Mouse (Mus musculus) hindbrain, embryonic 15.5 days (tissue): ENCODE measurements around the gene Xbp1. TPM values are rescaled to one million over a fixed set of nuclear protein-coding genes. Genes with fewer than 3 reads are reported as not detected.
"Not testable (repeated sequence)": the region's sequence is repeated elsewhere in the genome, so short reads cannot be mapped to it uniquely, and the experiment has no call there.

Experiments used
- ATAC-seq: fragments of 200-750 bp; cut with Nextera tagmentation; 2 replicates; pipeline ENCODE4 v1.8.0; 2017; ENCODE audit warnings: low read depth, moderate number of reproducible peaks, moderate TSS enrichment; ENCODE audit not compliant: low FRiP score
- H3K27ac ChIP-seq: fragments of 300-500 bp; sonication (generic); replicated peaks from 2 replicates; pipeline ENCODE4 v1.5.1; 2015; ENCODE audit warnings: mild to moderate bottlenecking, inconsistent platforms
- H3K27me3 ChIP-seq: fragments of 300-500 bp; sonication (generic); 2 replicates; pipeline ENCODE4 v1.6.1; 2015; ENCODE audit warnings: control low read depth, inconsistent platforms
- H3K36me3 ChIP-seq: fragments of 300-500 bp; sonication (generic); 2 replicates; pipeline ENCODE4 v1.6.1; 2015; ENCODE audit warnings: control low read depth, inconsistent platforms
- H3K4me1 ChIP-seq: fragments of 300-500 bp; sonication (generic); replicated peaks from 2 replicates; pipeline ENCODE4 v1.6.1; 2015; ENCODE audit warnings: control low read depth, inconsistent platforms
- H3K4me2 ChIP-seq: fragments of 300-500 bp; sonication (generic); 2 replicates; pipeline ENCODE4 v1.6.1; 2015; ENCODE audit warnings: moderate library complexity, mild to moderate bottlenecking, inconsistent platforms
- H3K4me3 ChIP-seq: fragments of 300-500 bp; sonication (generic); 2 replicates; pipeline ENCODE4 v1.5.1; 2015; ENCODE audit warnings: mild to moderate bottlenecking, inconsistent platforms
- H3K9ac ChIP-seq: fragments of 300-500 bp; sonication (generic); 2 replicates; pipeline ENCODE4 v1.6.1; 2015; ENCODE audit warnings: inconsistent platforms
- H3K9me3 ChIP-seq: fragments of 300-500 bp; sonication (generic); 2 replicates; pipeline ENCODE4 v1.6.1; 2016; ENCODE audit warnings: control low read depth, inconsistent platforms
- WGBS: fragments of 180-500 bp; shearing (Covaris S2); methylation state at CpG from one replicate; pipeline ENCODE4 v1.1.7; 2015; 5-methylcytosine and 5-hydroxymethylcytosine counted together
- polyA plus RNA-seq: library from polyadenylated mRNA; unstranded; fragments of >200 nt; fragmentation: Nextera tagmentation; extraction: Ambion mirVana; gene quantifications from 2 replicates; pipeline ENCODE4 v1.2.1, GENCODE M21; 2015

Gene Xbp1
- 150 and 157 TPM in 2 replicates for polyA plus RNA-seq

DNA sequence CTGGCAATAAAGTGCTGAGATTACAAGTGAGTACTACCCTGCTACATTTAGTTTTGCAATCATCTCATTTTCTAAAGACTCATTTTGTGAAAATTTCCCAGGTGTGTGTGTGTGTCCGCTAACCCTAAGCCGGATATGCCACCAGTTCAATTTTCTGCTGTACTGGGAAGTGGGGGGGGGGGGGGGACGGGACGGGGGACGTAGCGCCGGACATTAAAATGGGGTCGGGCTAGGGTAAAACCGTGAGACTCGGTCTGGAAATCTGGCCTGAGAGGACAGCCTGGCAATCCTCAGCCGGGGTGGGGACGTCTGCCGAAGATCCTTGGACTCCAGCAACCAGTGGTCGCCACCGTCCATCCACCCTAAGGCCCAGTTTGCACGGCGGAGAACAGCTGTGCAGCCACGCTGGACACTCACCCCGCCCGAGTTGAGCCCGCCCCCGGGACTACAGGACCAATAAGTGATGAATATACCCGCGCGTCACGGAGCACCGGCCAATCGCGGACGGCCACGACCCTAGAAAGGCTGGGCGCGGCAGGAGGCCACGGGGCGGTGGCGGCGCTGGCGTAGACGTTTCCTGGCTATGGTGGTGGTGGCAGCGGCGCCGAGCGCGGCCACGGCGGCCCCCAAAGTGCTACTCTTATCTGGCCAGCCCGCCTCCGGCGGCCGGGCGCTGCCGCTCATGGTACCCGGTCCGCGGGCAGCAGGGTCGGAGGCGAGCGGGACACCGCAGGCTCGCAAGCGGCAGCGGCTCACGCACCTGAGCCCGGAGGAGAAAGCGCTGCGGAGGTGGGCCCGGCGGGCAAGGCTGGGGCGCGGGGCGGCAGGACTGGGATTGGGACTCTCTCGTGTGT, at the start of gene Xbp1:
TSS of gene Xbp1 (plus strand) at position 248 of the 854 bp plus-strand sequence.
- peaks cover 31% of the 10 kb centered on the region for H3K4me1 ChIP-seq
- H3K9me3 ChIP-seq, result no peaks in the 10 kb centered on the region
- peak within 1 kb of the TSS; percentile 96 for H3K27ac ChIP-seq
- H3K27me3 ChIP-seq, result no peaks in the 10 kb centered on the region
- WGBS, result under 1% methylated on average over 70 of the region's 72 CpGs
- peak within 1 kb of the TSS; percentile 94 for H3K4me3 ChIP-seq
- ATAC-seq, result peak; percentile 98
- H3K9ac ChIP-seq, result peak within 1 kb of the TSS; percentile 99
- H3K4me2 ChIP-seq, result peak within 1 kb of the TSS; percentile 85
- peaks cover 29% of the 10 kb centered on the region for H3K36me3 ChIP-seq

GRCm38 (mm10) chr11:5474130-5474529, 46.3 kb upstream of the Xbp1 start:
- Histone ChIP-seq H3K9me3 (no peaks in the 10 kb centered on the region), H3K9ac (no peak overlapping the region), H3K36me3 (no peaks in the 10 kb centered on the region), H3K27me3 (no peaks in the 10 kb centered on the region), H3K4me1 (no peaks in the 10 kb centered on the region), H3K4me2 (no peak overlapping the region), H3K4me3 (no peak overlapping the region), H3K27ac (no peak overlapping the region)
- ATAC-seq, result no peak
- WGBS, result 11% methylated on average over 5 of the region's 5 CpGs

GRCm38 (mm10) chr11:5475556-5476118, 44.8 kb upstream of the Xbp1 start:
- not testable (repeated sequence) for H3K9me3 ChIP-seq, H3K4me2 ChIP-seq, H3K4me3 ChIP-seq, H3K27ac ChIP-seq, H3K36me3 ChIP-seq, ATAC-seq, H3K9ac ChIP-seq, H3K4me1 ChIP-seq, H3K27me3 ChIP-seq
- 96% methylated on average over 2 of the region's 2 CpGs for WGBS

DNA sequence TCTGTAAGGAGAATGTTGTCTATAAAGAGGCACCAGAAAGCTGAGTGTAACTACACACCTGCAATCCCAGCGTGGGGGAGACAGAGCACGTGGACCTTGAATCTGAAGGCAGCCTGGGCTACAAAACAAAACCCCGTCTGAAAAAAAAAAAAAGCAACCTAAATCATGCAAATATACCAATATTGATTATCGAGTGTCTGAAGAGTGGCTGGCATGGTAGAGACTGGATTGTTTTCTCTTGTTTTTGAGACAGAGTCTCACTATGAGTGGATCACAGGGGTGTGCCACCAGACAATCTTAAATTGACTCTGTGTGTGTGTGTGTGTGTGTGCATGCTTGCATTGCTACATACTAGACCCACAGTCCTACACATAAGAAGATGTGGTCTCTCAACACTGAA, 43.7 kb upstream of the Xbp1 start:
- 83% methylated on average over 4 of the region's 4 CpGs for WGBS
- Histone ChIP-seq H3K4me2 (no peak overlapping the region), H3K4me1 (no peaks in the 10 kb centered on the region), H3K27me3 (no peaks in the 10 kb centered on the region), H3K27ac (no peak overlapping the region), H3K9ac (no peak overlapping the region), H3K9me3 (no peaks in the 10 kb centered on the region), H3K36me3 (no peaks in the 10 kb centered on the region), H3K4me3 (no peak overlapping the region)
- ATAC-seq, result no peak

DNA sequence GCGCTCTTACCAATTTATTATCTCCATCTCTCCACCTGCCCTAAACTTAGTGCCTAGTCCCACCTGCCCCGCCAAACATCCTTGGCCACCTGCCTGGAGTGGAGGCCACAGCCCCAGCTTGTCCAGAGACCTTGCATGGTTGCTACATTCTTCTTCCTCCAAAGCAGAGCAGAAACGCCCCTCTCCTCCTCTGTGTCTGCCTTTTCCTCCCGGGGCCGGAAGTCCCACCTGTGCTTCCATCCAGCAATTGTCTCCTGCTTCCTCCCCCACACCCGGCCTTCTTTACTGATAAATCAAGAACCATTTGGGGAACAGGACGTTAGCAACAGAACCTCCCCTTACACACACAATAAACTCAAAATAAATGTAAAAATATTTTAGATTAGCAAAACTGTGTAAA, 42.3 kb upstream of the Xbp1 start:
- Histone ChIP-seq H3K9ac (no peak overlapping the region), H3K27me3 (no peaks in the 10 kb centered on the region), H3K36me3 (no peaks in the 10 kb centered on the region), H3K4me3 (no peak overlapping the region), H3K27ac (no peak overlapping the region), H3K9me3 (no peaks in the 10 kb centered on the region), H3K4me2 (no peak overlapping the region), H3K4me1 (no peaks in the 10 kb centered on the region)
- no peak for ATAC-seq
- WGBS, result 93% methylated on average over 7 of the region's 7 CpGs

GRCm38 (mm10) chr11:5478831-5479230, 41.6 kb upstream of the Xbp1 start:
- Histone ChIP-seq H3K27me3 (no peaks in the 10 kb centered on the region), H3K4me2 (no peak overlapping the region), H3K27ac (no peak overlapping the region), H3K9me3 (no peaks in the 10 kb centered on the region), H3K4me1 (no peaks in the 10 kb centered on the region), H3K4me3 (no peak overlapping the region), H3K36me3 (no peaks in the 10 kb centered on the region), H3K9ac (no peak overlapping the region)
- 91% methylated on average over 3 of the region's 3 CpGs for WGBS
- no peak for ATAC-seq

GRCm38 (mm10) chr11:5482581-5482980, 37.9 kb upstream of the Xbp1 start:
- Histone ChIP-seq H3K9me3 (no peaks in the 10 kb centered on the region), H3K9ac (no peak overlapping the region), H3K4me3 (no peak overlapping the region), H3K4me2 (no peak overlapping the region), H3K27me3 (no peaks in the 10 kb centered on the region), H3K36me3 (no peaks in the 10 kb centered on the region), H3K27ac (no peak overlapping the region), H3K4me1 (peaks cover 5% of the 10 kb centered on the region; the same call in 1 of the 2 replicates)
- 87% methylated on average over 13 of the region's 13 CpGs for WGBS
- no peak for ATAC-seq

DNA sequence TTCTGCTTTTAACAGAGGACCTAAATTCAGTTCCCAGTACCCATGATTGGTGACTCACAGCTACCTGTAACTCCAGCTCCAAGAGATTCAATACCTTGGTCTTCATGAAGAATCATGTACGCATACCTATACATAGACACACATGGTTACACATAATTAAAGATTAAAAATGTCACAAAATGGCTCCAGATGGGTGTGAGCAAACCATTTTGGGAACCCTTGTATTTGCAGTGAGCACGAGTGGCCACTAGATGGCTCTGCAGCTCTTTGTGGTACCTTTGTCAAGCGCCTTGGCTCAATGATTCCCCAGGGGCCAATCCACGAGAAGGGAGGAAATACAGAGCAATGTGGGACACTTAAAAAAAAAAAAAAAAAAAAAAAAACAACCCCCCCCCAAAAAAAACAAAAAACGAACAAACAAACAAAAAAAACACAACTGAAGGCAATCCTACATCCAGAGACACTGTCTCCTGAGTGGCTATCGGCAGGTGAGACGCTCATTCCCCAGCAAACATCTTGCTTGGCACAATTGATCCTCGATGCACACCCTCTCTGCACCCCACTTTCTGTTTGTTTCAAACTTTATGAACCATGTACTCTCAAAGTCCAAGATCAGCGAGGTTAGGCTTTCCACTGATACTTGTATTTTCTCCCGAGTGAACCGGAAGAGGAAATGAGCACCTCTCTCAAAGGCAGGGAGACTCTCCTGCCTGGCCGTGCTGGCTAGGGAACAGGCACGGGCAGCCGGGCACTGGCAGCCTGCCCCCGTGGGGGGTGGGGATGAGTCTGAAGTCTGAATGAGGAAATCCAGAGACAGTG, 35.1 kb upstream of the Xbp1 start:
- H3K4me2 ChIP-seq, result peak overlapping the region; percentile 68
- peak overlapping the region; percentile 42 for H3K4me3 ChIP-seq
- H3K36me3 ChIP-seq, result no peaks in the 10 kb centered on the region
- H3K27ac ChIP-seq, result 0 out of 2 replicates have a peak overlapping the region, but pooled peaks have one; percentile 33
- WGBS, result 17% methylated on average over 15 of the region's 15 CpGs
- no peaks in the 10 kb centered on the region for H3K27me3 ChIP-seq
- peak overlapping the region; percentile 43 for H3K9ac ChIP-seq
- no peaks in the 10 kb centered on the region for H3K9me3 ChIP-seq
- ATAC-seq, result peak; percentile 78; the same call in 1 of the 2 replicates
- H3K4me1 ChIP-seq, result peaks cover 5% of the 10 kb centered on the region; the same call in 1 of the 2 replicates

DNA sequence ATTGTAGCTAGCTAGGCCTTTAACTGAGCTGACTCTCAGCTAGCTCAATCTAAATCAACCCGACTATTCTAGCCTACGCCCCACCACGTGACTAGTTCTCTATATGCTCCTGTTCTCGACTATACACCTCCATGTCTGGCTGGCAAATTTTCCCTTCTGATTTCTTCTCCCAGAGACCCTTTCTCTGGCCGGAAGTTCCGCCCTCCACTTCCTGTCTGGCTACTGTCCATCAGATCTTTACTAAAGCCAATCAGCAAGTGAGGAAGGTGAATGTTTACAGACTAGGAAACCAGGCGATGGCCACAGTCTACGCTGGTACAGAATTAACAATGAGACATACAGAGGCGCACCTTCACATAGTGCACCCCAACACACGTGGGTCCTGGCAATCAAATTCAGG, 31.0 kb upstream of the Xbp1 start:
- not testable (repeated sequence) for ATAC-seq, H3K9ac ChIP-seq, H3K27ac ChIP-seq, H3K4me1 ChIP-seq, H3K27me3 ChIP-seq, H3K9me3 ChIP-seq, H3K36me3 ChIP-seq, H3K4me3 ChIP-seq, H3K4me2 ChIP-seq
- 91% methylated on average over 10 of the region's 10 CpGs for WGBS

DNA sequence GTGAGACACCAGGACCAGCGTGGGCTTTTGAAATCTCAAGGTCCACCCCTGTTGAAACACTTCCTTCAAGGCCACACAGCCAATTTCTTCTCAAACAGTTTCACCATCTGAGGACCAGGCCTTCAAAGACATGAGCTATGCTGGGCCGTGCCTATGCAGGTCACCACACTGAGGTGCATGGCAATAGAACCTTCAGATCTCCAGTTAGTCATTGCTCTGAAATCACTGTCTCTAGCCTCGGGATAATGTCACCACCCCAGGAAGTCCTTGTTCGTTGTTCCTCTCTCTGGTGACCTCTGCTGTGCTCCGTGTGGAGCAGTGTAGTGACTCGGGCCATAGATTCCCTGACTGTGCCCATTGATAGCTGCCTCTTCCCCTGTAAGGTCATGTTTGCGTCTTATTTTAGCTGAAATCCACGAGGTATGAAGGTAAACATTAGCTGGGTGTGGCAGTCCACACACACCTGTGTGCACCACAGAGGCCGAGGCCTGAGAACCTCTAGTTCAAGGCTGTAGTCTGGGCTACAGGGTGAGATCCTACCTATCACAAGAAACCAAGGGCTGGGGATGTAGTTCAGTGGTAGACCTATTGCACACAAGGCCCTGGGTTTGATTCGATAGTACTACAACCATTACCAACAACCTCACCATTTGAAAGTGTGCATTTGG, 29.3 kb upstream of the Xbp1 start:
- H3K4me1 ChIP-seq, result no peaks in the 10 kb centered on the region
- H3K4me2 ChIP-seq, result no peak overlapping the region
- no peak overlapping the region for H3K4me3 ChIP-seq
- no peaks in the 10 kb centered on the region for H3K27me3 ChIP-seq
- H3K9me3 ChIP-seq, result no peaks in the 10 kb centered on the region
- no peak overlapping the region for H3K27ac ChIP-seq
- no peak for ATAC-seq
- H3K9ac ChIP-seq, result no peak overlapping the region
- 82% methylated on average over 10 of the region's 10 CpGs for WGBS
- H3K36me3 ChIP-seq, result no peaks in the 10 kb centered on the region

GRCm38 (mm10) chr11:5491912-5492311, 28.5 kb upstream of the Xbp1 start:
- no peak for ATAC-seq
- Histone ChIP-seq H3K4me2 (no peak overlapping the region), H3K4me1 (no peaks in the 10 kb centered on the region), H3K27ac (no peak overlapping the region), H3K9me3 (no peaks in the 10 kb centered on the region), H3K27me3 (no peaks in the 10 kb centered on the region), H3K4me3 (no peak overlapping the region), H3K9ac (no peak overlapping the region), H3K36me3 (no peaks in the 10 kb centered on the region)
- 82% methylated on average over 7 of the region's 7 CpGs for WGBS
